Mouse (Mus musculus): ENCODE data around the gene Limk1. TPM values are rescaled to one million over a fixed set of nuclear protein-coding genes. Genes with fewer than 3 reads are reported as not detected.
"Not testable (repeated sequence)": the region's sequence is repeated elsewhere in the genome, so short reads cannot be mapped to it uniquely, and the experiment has no call there.

The Limk1 gene
- polyA plus RNA-seq, 1 experiment from 2014 or later = 20.9 TPM

GRCm38 (mm10) chr5:134674977-134675376 lies 13.4 kb downstream of the Limk1 start:
- no peaks in the 10 kb centered on the region for H3K27me3 ChIP-seq
- peaks cover 27% of the 10 kb centered on the region for H3K36me3 ChIP-seq
- peaks cover 48% of the 10 kb centered on the region for H3K4me1 ChIP-seq
- no peak overlapping the region for H3K4me2 ChIP-seq (replicated peaks)
- no peak for ATAC-seq (ENCODE audit: low FRiP score)
- no peak overlapping the region for H3K4me3 ChIP-seq
- H3K27ac ChIP-seq = peak overlapping the region; percentile 92; the same call in 1 of the 2 replicates
- 78% methylated on average over 5 of the region's 5 CpGs for WGBS
- H3K9ac ChIP-seq = peak overlapping the region; percentile 13; the same call in 1 of the 2 replicates
- no peaks in the 10 kb centered on the region for H3K9me3 ChIP-seq (replicated peaks)

- Histone ChIP-seq H3K4me2 (replicated peaks) (no peak overlapping the region), H3K4me3 (no peak overlapping the region), H3K27me3 (no peaks in the 10 kb centered on the region), H3K9ac (no peak overlapping the region), H3K4me1 (peaks cover 41% of the 10 kb centered on the region), H3K27ac (peak overlapping the region; percentile 81), H3K9me3 (replicated peaks) (no peaks in the 10 kb centered on the region), H3K36me3 (peaks cover 41% of the 10 kb centered on the region)
- ATAC-seq (ENCODE audit: low FRiP score) = no peak
- 90% methylated on average over 6 of the region's 6 CpGs for WGBS
These were observed 15.8 kb downstream of the Limk1 start for GRCm38 (mm10) chr5:134672611-134673010.

- H3K9me3 ChIP-seq (replicated peaks) = no peaks in the 10 kb centered on the region
- peaks cover 45% of the 10 kb centered on the region for H3K36me3 ChIP-seq
- no peak for ATAC-seq (ENCODE audit: low FRiP score)
- H3K27ac ChIP-seq = peak overlapping the region; percentile 81
- no peaks in the 10 kb centered on the region for H3K27me3 ChIP-seq
- H3K4me1 ChIP-seq = peaks cover 37% of the 10 kb centered on the region
- H3K4me2 ChIP-seq (replicated peaks) = no peak overlapping the region
- H3K4me3 ChIP-seq = no peak overlapping the region
- no peak overlapping the region for H3K9ac ChIP-seq
- WGBS = 71% methylated on average over 1 of the region's 1 CpGs
These were observed 16.2 kb downstream of the Limk1 start for GRCm38 (mm10) chr5:134672198-134672516.

GRCm38 (mm10) chr5:134671335-134672197 lies 16.8 kb downstream of the Limk1 start:
- Histone ChIP-seq H3K9ac (0 out of 2 replicates have a peak overlapping the region, but pooled peaks have one; percentile 10), H3K36me3 (peaks cover 49% of the 10 kb centered on the region), H3K9me3 (replicated peaks) (no peaks in the 10 kb centered on the region), H3K4me2 (replicated peaks) (no peak overlapping the region), H3K27ac (peak overlapping the region; percentile 81), H3K27me3 (no peaks in the 10 kb centered on the region), H3K4me3 (no peak overlapping the region), H3K4me1 (peaks cover 31% of the 10 kb centered on the region)
- WGBS = 48% methylated on average over 17 of the region's 17 CpGs
- peak; percentile 57 for ATAC-seq (ENCODE audit: low FRiP score)

- no peak overlapping the region for H3K4me3 ChIP-seq
- 75% methylated on average over 20 of the region's 20 CpGs for WGBS
- no peak for ATAC-seq (ENCODE audit: low FRiP score)
- no peaks in the 10 kb centered on the region for H3K9me3 ChIP-seq (replicated peaks)
- peak overlapping the region; percentile 24; the same call in 1 of the 2 replicates for H3K9ac ChIP-seq
- H3K36me3 ChIP-seq = peaks cover 72% of the 10 kb centered on the region
- H3K27me3 ChIP-seq = no peaks in the 10 kb centered on the region
- no peak overlapping the region for H3K27ac ChIP-seq
- H3K4me1 ChIP-seq = peaks cover 13% of the 10 kb centered on the region
- no peak overlapping the region for H3K4me2 ChIP-seq (replicated peaks)
These were observed 19.2 kb downstream of the Limk1 start for GRCm38 (mm10) chr5:134669001-134669708.

GRCm38 (mm10) chr5:134668495-134668894 lies 19.9 kb downstream of the Limk1 start:
- H3K4me2 ChIP-seq (replicated peaks) = no peak overlapping the region
- H3K9me3 ChIP-seq (replicated peaks) = no peaks in the 10 kb centered on the region
- no peak overlapping the region for H3K4me3 ChIP-seq
- peaks cover 13% of the 10 kb centered on the region for H3K4me1 ChIP-seq
- WGBS = 28% methylated on average over 8 of the region's 8 CpGs
- H3K27me3 ChIP-seq = no peaks in the 10 kb centered on the region
- no peak overlapping the region for H3K27ac ChIP-seq
- H3K9ac ChIP-seq = peak overlapping the region; percentile 24; the same call in 1 of the 2 replicates
- ATAC-seq (ENCODE audit: low FRiP score) = 0 out of 2 replicates have a peak, but pooled peaks have one; percentile 24
- H3K36me3 ChIP-seq = peaks cover 79% of the 10 kb centered on the region

- WGBS = 74% methylated on average over 4 of the region's 4 CpGs
- Histone ChIP-seq H3K4me3 (no peak overlapping the region), H3K4me1 (peaks cover 6% of the 10 kb centered on the region), H3K27ac (0 out of 2 replicates have a peak overlapping the region, but pooled peaks have one; percentile 4), H3K9me3 (replicated peaks) (no peaks in the 10 kb centered on the region), H3K36me3 (peaks cover 52% of the 10 kb centered on the region), H3K27me3 (no peaks in the 10 kb centered on the region), H3K9ac (peak overlapping the region; percentile 39), H3K4me2 (replicated peaks) (no peak overlapping the region)
- peak; percentile 47; the same call in 1 of the 2 replicates for ATAC-seq (ENCODE audit: low FRiP score)
These were observed 31.7 kb downstream of the Limk1 start for GRCm38 (mm10) chr5:134656708-134657107.

GRCm38 (mm10) chr5:134652015-134652414 lies 36.4 kb downstream of the Limk1 start:
- Histone ChIP-seq H3K27ac (no peak overlapping the region), H3K27me3 (no peaks in the 10 kb centered on the region), H3K9ac (no peak overlapping the region), H3K36me3 (peaks cover 9% of the 10 kb centered on the region), H3K9me3 (replicated peaks) (no peaks in the 10 kb centered on the region; the same call in 1 of the 2 replicates), H3K4me1 (peaks cover 6% of the 10 kb centered on the region), H3K4me3 (no peak overlapping the region), H3K4me2 (replicated peaks) (no peak overlapping the region)
- 70% methylated on average over 7 of the region's 7 CpGs for WGBS
- no peak for ATAC-seq (ENCODE audit: low FRiP score)

GRCm38 (mm10) chr5:134650926-134651325 lies 37.5 kb downstream of the Limk1 start:
- Histone ChIP-seq H3K9ac (no peak overlapping the region), H3K27ac (no peak overlapping the region), H3K4me2 (replicated peaks) (no peak overlapping the region), H3K36me3 (peaks cover 1% of the 10 kb centered on the region; the same call in 1 of the 2 replicates), H3K9me3 (replicated peaks) (no peaks in the 10 kb centered on the region; the same call in 1 of the 2 replicates), H3K4me3 (no peak overlapping the region), H3K4me1 (no peaks in the 10 kb centered on the region), H3K27me3 (no peaks in the 10 kb centered on the region)
- 50% methylated on average over 5 of the region's 5 CpGs for WGBS
- no peak for ATAC-seq (ENCODE audit: low FRiP score)

GRCm38 (mm10) chr5:134648976-134649375 lies 39.4 kb downstream of the Limk1 start:
- 67% methylated on average over 3 of the region's 4 CpGs for WGBS
- ATAC-seq (ENCODE audit: low FRiP score) = not testable (repeated sequence)

GRCm38 (mm10) chr5:134647394-134647793 lies 41.0 kb downstream of the Limk1 start:
- Histone ChIP-seq H3K27me3 (no peaks in the 10 kb centered on the region), H3K4me2 (replicated peaks) (no peak overlapping the region), H3K27ac (no peak overlapping the region), H3K36me3 (no peaks in the 10 kb centered on the region), H3K4me1 (no peaks in the 10 kb centered on the region), H3K9ac (no peak overlapping the region), H3K4me3 (no peak overlapping the region), H3K9me3 (replicated peaks) (no peaks in the 10 kb centered on the region; the same call in 1 of the 2 replicates)
- WGBS = 83% methylated on average over 2 of the region's 2 CpGs
- ATAC-seq (ENCODE audit: low FRiP score) = no peak

More at GRCm38 (mm10) chr5:134648976-134649375, 39.4 kb downstream of the Limk1 start:
- H3K27ac ChIP-seq; H3K36me3 ChIP-seq; H3K4me1 ChIP-seq; H3K4me3 ChIP-seq; H3K27me3 ChIP-seq; H3K9me3 ChIP-seq (replicated peaks); H3K9ac ChIP-seq; H3K4me2 ChIP-seq (replicated peaks): not testable (repeated sequence)

- Histone ChIP-seq H3K4me1 (no peaks in the 10 kb centered on the region), H3K36me3 (no peaks in the 10 kb centered on the region), H3K4me3 (no peak overlapping the region), H3K9ac (no peak overlapping the region), H3K4me2 (replicated peaks) (no peak overlapping the region), H3K27me3 (no peaks in the 10 kb centered on the region), H3K27ac (no peak overlapping the region), H3K9me3 (replicated peaks) (no peaks in the 10 kb centered on the region; the same call in 1 of the 2 replicates)
- ATAC-seq (ENCODE audit: low FRiP score) = no peak
- 63% methylated on average over 4 of the region's 4 CpGs for WGBS
These were observed 41.9 kb downstream of the Limk1 start for GRCm38 (mm10) chr5:134646461-134646860.

Measured in hindbrain, embryonic 12.5 days (tissue).